Mouse (Mus musculus): Measurements from ENCODE around the gene Pgrmc1. TPM values are rescaled to one million over a fixed set of nuclear protein-coding genes. Genes with fewer than 3 reads are reported as not detected.
"Not testable (repeated sequence)": the region's sequence is repeated elsewhere in the genome, so short reads cannot be mapped to it uniquely, and the experiment has no call there.

Pgrmc1 gene
- polyA plus RNA-seq (2012; rRNA removed) = 127 and 166 TPM in 2 replicates

- H3K27me3 ChIP-seq (replicated peaks; ENCODE audit: control insufficient read depth, insufficient read depth, low read length) = no peaks in the 10 kb centered on the region
- H3K27ac ChIP-seq (ENCODE audit: insufficient read depth, low read depth, low read length) = peak within 1 kb of the TSS; percentile 87
- WGBS = 2% methylated on average over 37 of the region's 45 CpGs
- peak within 1 kb of the TSS; percentile 97 for H3K4me3 ChIP-seq (ENCODE audit: insufficient read depth, low read depth, low read length)
- H3K36me3 ChIP-seq (ENCODE audit: control insufficient read depth, insufficient read depth, low read length) = no peaks in the 10 kb centered on the region
- DNase-seq = peak; percentile 89
- TF ChIP-seq POLR2A (IDR thresholded peaks at IDR 0.05; ENCODE audit: low read depth, low read length) (peak; percentile 91), CTCF (conservative IDR thresholded peaks at IDR 0.05; ENCODE audit: insufficient read depth, insufficient read length, low read depth, low read length) (no peak)
- H3K4me1 ChIP-seq (ENCODE audit: control insufficient read depth, insufficient read depth, low read length) = no peaks in the 10 kb centered on the region; the same call in 1 of the 2 replicates
Measured at GRCm38 (mm10) chrX:36597707-36598389, at the start of gene Pgrmc1. Pgrmc1 (plus strand) TSS chrX:36598206.

- H3K4me1 ChIP-seq (ENCODE audit: control insufficient read depth, insufficient read depth, low read length) = no peaks in the 10 kb centered on the region
- WGBS = 45% methylated on average over 5 of the region's 5 CpGs
Measured at GRCm38 (mm10) chrX:36548798-36549197, 49.2 kb upstream of the Pgrmc1 start.

GRCm38 (mm10) chrX:36550906-36551305, 47.1 kb upstream of the Pgrmc1 start:
- Histone ChIP-seq H3K36me3 (ENCODE audit: control insufficient read depth, insufficient read depth, low read length) (no peaks in the 10 kb centered on the region), H3K4me3 (ENCODE audit: insufficient read depth, low read depth, low read length) (no peak overlapping the region), H3K27ac (ENCODE audit: insufficient read depth, low read depth, low read length) (peak overlapping the region; percentile 50), H3K27me3 (replicated peaks; ENCODE audit: control insufficient read depth, insufficient read depth, low read length) (no peaks in the 10 kb centered on the region), H3K4me1 (ENCODE audit: control insufficient read depth, insufficient read depth, low read length) (no peaks in the 10 kb centered on the region)
- TF ChIP-seq CTCF (conservative IDR thresholded peaks at IDR 0.05; ENCODE audit: insufficient read depth, insufficient read length, low read depth, low read length) (no peak), POLR2A (IDR thresholded peaks at IDR 0.05; ENCODE audit: low read depth, low read length) (no peak)
- WGBS = 26% methylated on average over 5 of the region's 5 CpGs
- DNase-seq = peak; percentile 31

More at GRCm38 (mm10) chrX:36548798-36549197, 49.2 kb upstream of the Pgrmc1 start:
- TF ChIP-seq CTCF (conservative IDR thresholded peaks at IDR 0.05; ENCODE audit: insufficient read depth, insufficient read length, low read depth, low read length) (no peak), POLR2A (IDR thresholded peaks at IDR 0.05; ENCODE audit: low read depth, low read length) (no peak)
- Histone ChIP-seq H3K36me3 (ENCODE audit: control insufficient read depth, insufficient read depth, low read length) (no peaks in the 10 kb centered on the region), H3K27me3 (replicated peaks; ENCODE audit: control insufficient read depth, insufficient read depth, low read length) (no peaks in the 10 kb centered on the region), H3K4me3 (ENCODE audit: insufficient read depth, low read depth, low read length) (no peak overlapping the region), H3K27ac (ENCODE audit: insufficient read depth, low read depth, low read length) (no peak overlapping the region)
- DNase-seq = no peak

- no peak for DNase-seq
- Histone ChIP-seq H3K36me3 (ENCODE audit: control insufficient read depth, insufficient read depth, low read length) (no peaks in the 10 kb centered on the region), H3K4me3 (ENCODE audit: insufficient read depth, low read depth, low read length) (no peak overlapping the region), H3K27ac (ENCODE audit: insufficient read depth, low read depth, low read length) (peak overlapping the region; percentile 50; the same call in 1 of the 2 replicates), H3K27me3 (replicated peaks; ENCODE audit: control insufficient read depth, insufficient read depth, low read length) (no peaks in the 10 kb centered on the region), H3K4me1 (ENCODE audit: control insufficient read depth, insufficient read depth, low read length) (no peaks in the 10 kb centered on the region)
- WGBS = 36% methylated on average over 6 of the region's 6 CpGs
- TF ChIP-seq CTCF (conservative IDR thresholded peaks at IDR 0.05; ENCODE audit: insufficient read depth, insufficient read length, low read depth, low read length) (no peak), POLR2A (IDR thresholded peaks at IDR 0.05; ENCODE audit: low read depth, low read length) (no peak)
Measured at GRCm38 (mm10) chrX:36551351-36551750, 46.7 kb upstream of the Pgrmc1 start.

GRCm38 (mm10) chrX:36552055-36552587, 45.9 kb upstream of the Pgrmc1 start:
- Histone ChIP-seq H3K27ac (ENCODE audit: insufficient read depth, low read depth, low read length) (peak overlapping the region; percentile 32; the same call in 1 of the 2 replicates), H3K36me3 (ENCODE audit: control insufficient read depth, insufficient read depth, low read length) (no peaks in the 10 kb centered on the region), H3K4me3 (ENCODE audit: insufficient read depth, low read depth, low read length) (no peak overlapping the region), H3K27me3 (replicated peaks; ENCODE audit: control insufficient read depth, insufficient read depth, low read length) (no peaks in the 10 kb centered on the region), H3K4me1 (ENCODE audit: control insufficient read depth, insufficient read depth, low read length) (no peaks in the 10 kb centered on the region)
- WGBS = 9% methylated on average over 5 of the region's 5 CpGs
- DNase-seq = peak; percentile 57
- TF ChIP-seq POLR2A (IDR thresholded peaks at IDR 0.05; ENCODE audit: low read depth, low read length) (no peak), CTCF (conservative IDR thresholded peaks at IDR 0.05; ENCODE audit: insufficient read depth, insufficient read length, low read depth, low read length) (no peak)

GRCm38 (mm10) chrX:36552715-36553114, 45.3 kb upstream of the Pgrmc1 start:
- H3K27ac ChIP-seq (ENCODE audit: insufficient read depth, low read depth, low read length) = no peak overlapping the region
- 66% methylated on average over 3 of the region's 3 CpGs for WGBS
- H3K27me3 ChIP-seq (replicated peaks; ENCODE audit: control insufficient read depth, insufficient read depth, low read length) = no peaks in the 10 kb centered on the region
- H3K4me3 ChIP-seq (ENCODE audit: insufficient read depth, low read depth, low read length) = no peak overlapping the region
- TF ChIP-seq CTCF (conservative IDR thresholded peaks at IDR 0.05; ENCODE audit: insufficient read depth, insufficient read length, low read depth, low read length) (no peak), POLR2A (IDR thresholded peaks at IDR 0.05; ENCODE audit: low read depth, low read length) (no peak)
- H3K4me1 ChIP-seq (ENCODE audit: control insufficient read depth, insufficient read depth, low read length) = no peaks in the 10 kb centered on the region
- H3K36me3 ChIP-seq (ENCODE audit: control insufficient read depth, insufficient read depth, low read length) = no peaks in the 10 kb centered on the region
- DNase-seq = no peak

GRCm38 (mm10) chrX:36555196-36555595, 42.8 kb upstream of the Pgrmc1 start:
- DNase-seq; H3K27ac ChIP-seq (ENCODE audit: insufficient read depth, low read depth, low read length); H3K4me3 ChIP-seq (ENCODE audit: insufficient read depth, low read depth, low read length); H3K36me3 ChIP-seq (ENCODE audit: control insufficient read depth, insufficient read depth, low read length); H3K4me1 ChIP-seq (ENCODE audit: control insufficient read depth, insufficient read depth, low read length); H3K27me3 ChIP-seq (replicated peaks; ENCODE audit: control insufficient read depth, insufficient read depth, low read length): not testable (repeated sequence)
- WGBS = 47% methylated on average over 2 of the region's 2 CpGs

Data from kidney, adult 2 months (tissue).